Mouse (Mus musculus) adrenal gland, postnatal 10 days (tissue): ENCODE results near the gene Acap1. TPM values are rescaled to one million over a fixed set of nuclear protein-coding genes. Genes with fewer than 3 reads are reported as not detected.
"Not testable (repeated sequence)": the region's sequence is repeated elsewhere in the genome, so short reads cannot be mapped to it uniquely, and the experiment has no call there.

Source experiments
- DNase-seq: peaks from one replicate; pipeline ENCODE4 v3.0.0; 2021; ENCODE audit warnings: mixed read lengths
- total RNA-seq, 2 experiments: library from RNA; stranded (reverse); gene quantifications; 2 replicates each; pipeline ENCODE4 v1.2.3; 2021

The Acap1 gene
- total RNA-seq, 2 experiments from 2014 or later, result 4.3 to 4.7 TPM

GRCm38 (mm10) chr11:69876186-69876585, 19.2 kb downstream of the Acap1 start:
- DNase-seq, result no peak

DNA sequence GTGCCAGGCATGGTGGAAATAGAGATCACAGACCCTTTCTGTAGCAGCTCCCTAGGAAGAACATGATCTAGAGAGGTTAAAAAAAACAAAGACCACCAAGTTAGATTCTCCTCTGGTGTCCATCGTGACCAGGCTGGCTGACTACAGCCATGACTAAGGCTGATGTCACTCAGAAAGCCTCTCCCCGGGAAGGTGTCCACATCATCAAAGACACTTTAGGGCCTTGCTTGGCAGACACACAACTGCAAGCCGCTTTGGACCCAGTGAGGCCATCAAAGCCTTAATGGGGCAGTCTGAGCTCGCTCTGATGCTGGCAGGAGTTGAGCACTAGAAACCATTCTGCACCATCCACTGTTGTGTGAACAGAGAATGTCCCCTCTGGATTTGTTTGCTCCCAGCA, 22.9 kb downstream of the Acap1 start:
- DNase-seq, result no peak

GRCm38 (mm10) chr11:69871822-69872221, 23.5 kb downstream of the Acap1 start:
- no peak for DNase-seq

GRCm38 (mm10) chr11:69870289-69871069, 24.9 kb downstream of the Acap1 start:
- no peak for DNase-seq

GRCm38 (mm10) chr11:69867335-69867734, 28.0 kb downstream of the Acap1 start:
- no peak for DNase-seq

DNA sequence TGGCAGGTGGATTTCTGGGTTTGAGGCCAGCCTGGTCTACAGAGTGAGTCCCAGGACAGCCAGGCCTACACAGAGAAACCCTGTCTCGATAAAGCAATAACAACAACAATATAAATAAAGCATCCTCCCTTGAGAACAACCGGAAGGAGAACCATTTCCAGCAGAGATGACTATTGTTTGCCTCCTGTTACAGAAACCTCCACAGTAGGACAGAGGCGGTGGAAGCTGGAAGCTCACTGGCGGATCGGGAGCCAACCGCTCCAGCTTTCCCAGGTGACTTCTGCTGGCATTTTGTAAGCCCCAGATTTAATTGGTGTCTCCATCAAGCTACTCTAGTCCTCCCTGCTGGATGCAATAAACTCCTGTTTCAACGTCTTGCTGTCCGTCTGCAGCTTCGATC, 29.8 kb downstream of the Acap1 start:
- no peak for DNase-seq

GRCm38 (mm10) chr11:69864138-69864860, 31.0 kb downstream of the Acap1 start:
- no peak for DNase-seq

DNA sequence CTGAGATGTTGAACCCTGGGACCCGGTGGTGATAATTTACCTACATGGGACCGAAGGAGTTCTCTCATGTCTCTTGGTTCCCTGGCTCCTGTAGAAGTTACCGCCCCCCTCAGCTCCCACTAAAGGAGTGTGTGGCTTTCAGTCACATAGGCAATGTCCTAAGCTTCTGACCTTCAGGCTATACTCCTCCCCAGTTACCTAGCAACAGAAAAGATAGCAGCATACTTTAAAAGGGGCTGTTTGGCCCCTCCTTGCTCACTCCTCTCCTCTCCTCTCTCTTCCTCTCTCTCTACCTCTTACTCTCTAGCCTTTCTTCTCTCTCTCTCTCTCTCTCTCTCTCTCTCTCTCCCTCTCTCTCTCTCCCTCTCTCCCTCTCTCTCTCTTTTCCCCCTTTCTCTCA, 31.6 kb downstream of the Acap1 start:
- not testable (repeated sequence) for DNase-seq

DNA sequence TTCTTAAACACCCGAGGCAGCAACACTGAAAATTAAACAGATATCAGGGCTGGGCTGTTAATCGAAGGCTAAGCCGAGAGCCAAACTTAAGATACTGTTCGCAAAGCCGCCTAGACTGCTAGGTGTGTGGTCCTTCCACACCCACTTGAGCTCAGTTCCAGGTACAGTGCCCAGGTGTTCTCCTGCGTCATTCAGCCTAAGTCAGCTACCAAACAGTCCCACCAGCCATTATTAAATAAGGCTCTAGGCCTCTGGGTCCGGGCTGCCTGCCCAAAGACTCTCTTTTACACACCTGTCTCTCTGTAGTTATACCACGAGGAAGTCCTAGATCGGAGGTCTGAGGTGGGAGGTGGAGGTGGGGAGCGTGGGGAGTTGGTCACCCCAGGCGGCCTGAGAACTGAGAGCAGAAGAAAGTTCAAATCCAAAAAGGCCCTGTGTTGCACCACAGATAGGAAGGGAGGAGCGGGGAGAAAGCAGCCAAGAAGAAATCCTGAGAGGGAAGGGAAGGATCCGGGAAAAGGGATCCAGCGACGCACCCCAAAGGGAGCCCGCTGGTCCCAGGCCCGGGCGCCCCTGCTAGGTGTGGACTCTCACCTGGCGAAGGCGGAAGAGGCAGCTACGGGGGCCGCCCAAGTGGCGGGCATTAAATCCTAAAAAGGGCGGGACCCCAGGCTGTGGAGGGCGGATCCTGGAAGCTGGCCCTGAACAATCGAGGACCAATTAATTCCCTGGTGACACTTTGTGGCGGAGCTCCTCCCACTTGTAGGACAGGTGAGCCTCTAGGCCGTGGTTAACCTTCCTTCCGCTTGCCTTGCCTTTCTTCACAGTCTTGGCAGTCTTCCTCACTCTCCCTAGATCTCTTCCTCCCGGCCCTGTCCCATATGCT, 37.0 kb downstream of the Acap1 start, which contains the start of gene Tnk1:
TSS of gene Tnk1 (minus strand) at position 618 of the 886 bp plus-strand sequence.
- DNase-seq, result no peak

DNA sequence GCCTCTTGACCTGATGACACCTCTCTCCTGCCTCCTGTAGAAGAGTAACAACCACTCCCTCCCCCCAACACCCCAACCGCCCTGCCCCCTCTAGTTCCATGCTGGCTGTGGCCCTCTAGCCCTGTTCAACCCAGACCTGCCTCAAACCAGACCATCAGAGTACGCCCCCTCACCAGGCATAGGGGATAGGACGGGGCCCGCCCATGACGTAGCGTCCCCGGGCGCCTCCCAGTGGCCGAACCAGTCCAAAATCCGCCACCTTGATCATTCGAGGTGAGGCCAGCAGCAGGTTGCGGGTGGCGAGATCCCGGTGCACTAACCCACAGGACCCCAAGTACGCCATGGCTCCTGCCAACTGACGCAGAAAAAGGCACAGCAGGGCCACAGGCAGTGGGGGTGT, 40.0 kb downstream of the Acap1 start:
- peak; percentile 69 for DNase-seq

DNA sequence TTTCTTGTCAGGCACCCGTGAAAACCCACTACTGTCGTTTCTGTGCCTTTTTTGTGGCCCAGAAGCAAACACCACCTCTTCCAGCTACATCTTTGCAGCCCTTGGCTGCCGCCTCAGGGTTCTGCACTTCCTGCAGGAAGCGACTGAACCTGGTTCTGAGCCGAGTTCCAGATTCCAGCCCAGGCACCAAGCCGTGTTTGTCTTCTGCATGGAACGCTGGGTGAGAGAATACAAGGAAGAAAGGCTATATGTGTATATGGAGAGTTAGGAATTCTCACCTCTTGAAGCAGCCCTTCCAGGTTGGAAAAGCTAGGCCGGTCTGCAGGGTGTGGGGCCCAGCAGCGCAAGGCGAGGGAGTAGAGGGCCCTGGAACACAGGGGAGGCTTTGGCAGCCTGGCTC, 40.7 kb downstream of the Acap1 start:
- no peak for DNase-seq

- no peak for DNase-seq
Measured at GRCm38 (mm10) chr11:69853994-69854393, 41.3 kb downstream of the Acap1 start.

DNA sequence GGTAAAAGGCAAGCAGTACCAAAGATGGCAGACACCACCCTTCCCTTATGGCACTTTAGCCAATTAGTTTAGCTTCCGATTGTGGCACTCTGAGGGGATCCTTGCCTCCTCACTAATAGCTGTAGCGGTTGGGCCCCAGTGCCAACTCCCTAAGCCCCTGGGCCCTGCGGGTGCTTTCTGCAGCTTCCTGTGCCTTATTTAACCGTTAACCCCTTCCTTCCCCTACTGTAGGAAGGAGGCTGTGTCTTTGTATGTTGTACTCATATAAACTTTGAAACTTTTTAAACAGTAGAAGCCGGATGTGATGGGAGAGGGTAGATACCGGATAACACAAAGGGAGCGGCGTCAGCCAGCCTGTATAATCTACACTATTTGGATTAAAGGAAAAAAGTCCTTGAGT, 44.6 kb downstream of the Acap1 start:
- no peak for DNase-seq

- DNase-seq, result no peak
Measured at GRCm38 (mm10) chr11:69849884-69850283, 45.5 kb downstream of the Acap1 start.

- no peak for DNase-seq
Measured at GRCm38 (mm10) chr11:69849128-69849527, 46.2 kb downstream of the Acap1 start.

DNA sequence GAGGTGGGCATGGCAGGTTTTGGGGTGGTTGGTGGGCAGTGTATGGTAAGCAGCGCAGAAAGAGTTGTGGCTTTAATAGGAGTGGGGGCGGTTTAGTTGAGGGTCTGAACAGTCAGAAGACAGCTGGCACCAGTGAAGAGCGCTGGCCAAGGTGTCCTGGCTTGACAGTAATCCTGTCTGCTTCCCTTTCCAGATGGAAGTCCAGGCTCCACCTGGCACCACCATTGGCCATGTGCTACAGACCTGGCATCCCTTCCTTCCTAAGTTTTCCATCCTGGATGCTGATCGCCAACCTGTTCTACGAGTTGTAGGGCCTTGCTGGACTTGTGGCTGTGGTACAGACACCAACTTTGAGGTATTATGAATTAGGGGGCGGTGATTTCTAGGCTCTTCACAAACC, 47.3 kb downstream of the Acap1 start:
- no peak for DNase-seq

GRCm38 (mm10) chr11:69846738-69847688, 48.3 kb downstream of the Acap1 start:
- DNase-seq, result peak; percentile 48

- peak; percentile 97 for DNase-seq
Measured at GRCm38 (mm10) chr11:69846198-69846680, 49.1 kb downstream of the Acap1 start, which contains the start of gene Plscr3. TSS of gene Plscr3 (plus strand) at chr11:69846376.

DNA sequence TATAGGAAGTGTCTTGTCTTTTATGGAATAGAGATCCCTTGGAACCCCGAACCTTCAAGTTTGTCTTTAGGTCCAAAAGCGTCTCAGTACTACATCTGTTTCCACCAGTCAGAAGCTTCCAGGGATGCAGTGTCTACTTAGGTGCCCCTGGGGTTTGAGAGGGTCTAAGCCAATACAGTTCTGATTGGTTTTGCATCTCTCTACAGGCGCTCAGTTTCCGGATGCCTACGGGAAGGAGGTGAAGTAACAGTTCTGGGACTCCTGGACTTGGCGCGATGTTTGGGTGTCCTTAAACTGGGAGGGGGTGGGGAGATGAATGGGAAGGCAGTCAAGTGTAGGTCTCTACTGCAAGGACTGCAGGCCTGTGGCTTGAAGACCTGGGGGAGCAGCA, 56.6 kb downstream of the Acap1 start:
- no peak for DNase-seq

DNA sequence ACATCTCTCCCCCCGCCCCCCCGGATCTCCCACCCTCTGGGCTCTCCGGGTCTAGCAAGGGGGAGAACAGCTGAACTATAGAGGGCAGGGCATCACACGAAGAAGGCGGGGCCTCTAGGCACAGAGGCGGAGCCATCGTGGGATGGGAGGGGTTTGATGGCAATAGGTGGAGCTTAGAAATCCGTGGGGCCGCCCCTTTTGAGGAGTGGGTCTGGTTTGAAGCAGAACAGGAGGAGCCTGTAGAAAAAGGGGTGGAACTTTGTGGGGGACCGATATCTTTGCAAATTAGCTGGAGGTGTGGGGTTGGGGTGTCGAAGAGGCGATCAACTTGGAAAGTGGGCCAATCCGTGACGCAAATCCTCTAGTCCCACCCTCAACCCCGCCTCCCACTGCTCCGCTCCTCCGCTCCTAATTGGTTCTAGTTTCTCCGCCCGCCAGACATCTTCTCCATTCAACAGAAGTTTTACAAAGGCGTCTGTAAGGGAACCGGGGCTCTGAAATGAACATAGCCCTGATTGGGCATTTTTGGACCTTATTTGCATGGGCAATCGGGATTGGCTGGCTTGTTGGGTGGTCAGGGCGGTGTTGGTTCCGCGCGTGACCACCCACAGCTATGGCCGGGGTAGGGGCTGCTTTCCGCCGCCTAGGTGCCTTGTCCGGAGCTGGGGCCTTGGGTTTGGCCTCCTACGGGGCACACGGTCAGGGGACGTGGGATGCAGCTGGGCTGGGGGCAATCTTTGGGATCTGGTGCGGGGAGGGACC, 57.2 kb downstream of the Acap1 start, which contains the start of gene Tmem256:
TSS of gene Tmem256 (plus strand) at position 563 of the 762 bp plus-strand sequence.
- DNase-seq, result peak; percentile 94
